Mouse (Mus musculus): ENCODE data around the gene Gpr6. TPM values are rescaled to one million over a fixed set of nuclear protein-coding genes. Genes with fewer than 3 reads are reported as not detected.
A peak's percentile ranks its signal among the peaks of the same experiment; 100 is the strongest.

Gpr6 gene
- polyA plus RNA-seq, 1 experiment from 2014 or later, result not detected

DNA sequence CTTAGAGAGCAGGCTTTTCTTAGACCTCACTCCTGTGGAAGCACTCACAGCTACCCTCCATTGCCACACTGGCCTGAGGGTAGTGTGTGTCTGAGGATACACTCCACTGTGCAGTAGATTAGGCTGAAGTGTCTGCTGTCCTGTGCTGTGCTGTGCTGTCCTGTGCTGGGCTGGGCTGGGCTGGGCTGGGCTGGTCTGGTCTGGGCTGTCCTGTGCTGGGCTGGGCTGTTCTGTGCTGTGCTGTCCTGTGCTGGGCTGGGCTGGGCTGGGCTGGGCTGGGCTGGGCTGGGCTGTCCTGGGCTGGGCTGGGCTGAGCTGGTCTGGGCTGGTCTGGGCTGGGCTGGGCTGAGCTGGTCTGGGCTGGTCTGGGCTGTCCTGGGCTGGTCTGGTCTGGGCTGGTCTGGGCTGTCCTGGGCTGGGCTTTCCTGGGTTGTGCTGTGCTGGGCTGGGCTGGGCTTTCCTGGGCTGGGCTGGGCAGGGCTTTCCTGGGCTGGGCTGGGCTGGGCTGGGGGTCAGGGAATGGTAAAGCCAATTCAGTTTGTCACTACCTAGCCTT lies 31.5 kb downstream of the Gpr6 start:
- H3K4me2 ChIP-seq (replicated peaks), result no peak overlapping the region
- no peaks in the 10 kb centered on the region for H3K4me1 ChIP-seq
- no peaks in the 10 kb centered on the region for H3K36me3 ChIP-seq
- no peaks in the 10 kb centered on the region for H3K9me3 ChIP-seq (replicated peaks)
- no peak overlapping the region for H3K9ac ChIP-seq
- ATAC-seq (ENCODE audit: insufficient number of reproducible peaks, low FRiP score, low TSS enrichment, low read depth), result 0 out of 2 replicates have a peak, but pooled peaks have one; percentile 51
- no peak overlapping the region for H3K27ac ChIP-seq (replicated peaks)
- no peaks in the 10 kb centered on the region for H3K27me3 ChIP-seq
- H3K4me3 ChIP-seq (replicated peaks), result no peak overlapping the region

DNA sequence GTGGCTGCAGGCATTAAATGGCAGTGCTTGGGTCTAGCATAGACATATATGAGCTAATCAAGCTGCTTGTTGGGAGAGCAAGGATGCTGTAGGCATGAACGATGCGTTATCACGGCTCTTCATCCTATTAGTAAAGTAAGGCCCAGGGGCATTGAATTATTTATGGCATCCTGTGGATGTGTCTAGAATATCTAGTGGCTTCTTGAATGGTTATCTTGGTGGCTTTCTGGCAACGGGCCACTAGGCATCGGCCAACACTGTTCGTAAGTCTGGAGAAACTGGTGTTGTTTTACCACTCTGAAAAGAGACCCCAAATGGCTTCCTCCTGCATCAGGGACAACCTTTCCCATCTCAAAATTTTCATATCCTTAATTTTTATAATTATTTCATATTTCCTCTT lies 33.6 kb downstream of the Gpr6 start:
- H3K36me3 ChIP-seq, result no peaks in the 10 kb centered on the region
- no peak overlapping the region for H3K4me2 ChIP-seq (replicated peaks)
- ATAC-seq (ENCODE audit: insufficient number of reproducible peaks, low FRiP score, low TSS enrichment, low read depth), result no peak
- H3K9me3 ChIP-seq (replicated peaks), result no peaks in the 10 kb centered on the region
- no peak overlapping the region for H3K27ac ChIP-seq (replicated peaks)
- H3K4me3 ChIP-seq (replicated peaks), result no peak overlapping the region
- no peaks in the 10 kb centered on the region for H3K4me1 ChIP-seq
- H3K9ac ChIP-seq, result no peak overlapping the region
- no peaks in the 10 kb centered on the region for H3K27me3 ChIP-seq
- 83% methylated on average over 6 of the region's 6 CpGs for WGBS

DNA sequence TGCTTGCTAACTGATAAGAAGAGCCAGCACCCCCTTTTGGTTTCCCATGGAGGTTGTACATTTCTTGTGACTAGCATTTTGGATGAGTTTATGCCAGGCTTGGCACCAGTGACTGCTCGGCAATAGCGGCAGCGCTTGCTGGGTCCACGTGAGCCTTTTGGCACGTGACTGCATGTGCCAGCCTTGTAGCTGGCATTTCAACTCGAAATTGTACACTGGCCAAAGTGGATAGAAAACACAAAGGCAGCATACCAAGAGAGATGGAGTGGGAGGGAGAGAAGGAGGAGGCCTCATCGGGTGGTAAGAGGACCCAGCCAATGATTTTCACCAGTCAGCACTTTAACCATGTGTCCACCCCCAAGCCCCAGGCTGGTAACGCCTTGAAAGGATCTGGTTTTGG lies 34.4 kb downstream of the Gpr6 start:
- no peaks in the 10 kb centered on the region for H3K4me1 ChIP-seq
- no peak for ATAC-seq (ENCODE audit: insufficient number of reproducible peaks, low FRiP score, low TSS enrichment, low read depth)
- 67% methylated on average over 8 of the region's 8 CpGs for WGBS
- no peak overlapping the region for H3K9ac ChIP-seq
- H3K9me3 ChIP-seq (replicated peaks), result no peaks in the 10 kb centered on the region
- no peaks in the 10 kb centered on the region for H3K36me3 ChIP-seq
- no peaks in the 10 kb centered on the region for H3K27me3 ChIP-seq
- H3K4me2 ChIP-seq (replicated peaks), result no peak overlapping the region
- H3K27ac ChIP-seq (replicated peaks), result no peak overlapping the region
- no peak overlapping the region for H3K4me3 ChIP-seq (replicated peaks)

DNA sequence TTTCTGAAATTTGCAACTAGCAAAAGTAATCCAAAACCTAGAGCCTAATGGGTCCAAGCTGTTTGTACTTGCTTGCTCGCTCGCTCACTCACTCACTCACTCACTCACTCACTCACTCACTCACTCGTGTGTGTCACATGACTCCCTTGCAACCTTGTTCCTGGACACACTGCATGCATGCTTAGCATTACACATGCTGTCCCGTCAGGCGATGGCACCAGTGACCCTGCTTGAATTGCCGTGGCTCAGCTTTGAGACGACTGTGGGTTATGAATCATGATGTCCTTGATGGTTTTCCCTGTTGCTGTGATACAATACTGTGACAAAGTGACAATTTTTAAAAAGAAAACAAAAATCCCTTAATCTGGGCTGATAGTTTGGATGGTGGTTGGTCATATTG lies 39.3 kb downstream of the Gpr6 start:
- no peak for ATAC-seq (ENCODE audit: insufficient number of reproducible peaks, low FRiP score, low TSS enrichment, low read depth)
- no peaks in the 10 kb centered on the region for H3K9me3 ChIP-seq (replicated peaks)
- 63% methylated on average over 7 of the region's 7 CpGs for WGBS

DNA sequence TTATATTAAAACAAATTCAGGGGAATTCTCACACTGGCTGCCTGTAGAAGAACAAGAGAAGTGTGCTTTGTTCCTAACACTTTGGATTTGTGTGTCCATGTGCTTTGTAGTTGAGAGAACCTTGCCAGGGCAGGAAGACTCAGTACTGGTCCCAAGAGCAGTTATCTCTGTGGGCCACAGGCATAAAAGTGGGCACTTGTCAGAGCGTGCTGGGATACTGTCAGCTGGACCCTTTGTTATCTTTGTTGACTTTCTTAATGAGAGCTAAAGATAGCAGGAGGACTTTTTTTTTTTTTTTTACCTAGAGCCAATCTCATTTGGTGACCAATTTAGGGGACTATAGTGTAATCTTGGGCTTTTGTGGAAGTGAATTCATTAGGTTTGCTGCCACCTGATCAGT lies 47.2 kb downstream of the Gpr6 start:
- H3K36me3 ChIP-seq, result no peaks in the 10 kb centered on the region
- 69% methylated on average over 1 of the region's 1 CpGs for WGBS
- no peaks in the 10 kb centered on the region for H3K9me3 ChIP-seq (replicated peaks)
- H3K27ac ChIP-seq (replicated peaks), result no peak overlapping the region
- no peak overlapping the region for H3K4me2 ChIP-seq (replicated peaks)
- H3K4me1 ChIP-seq, result no peaks in the 10 kb centered on the region
- no peak overlapping the region for H3K4me3 ChIP-seq (replicated peaks)
- H3K9ac ChIP-seq, result no peak overlapping the region
- H3K27me3 ChIP-seq, result no peaks in the 10 kb centered on the region
- no peak for ATAC-seq (ENCODE audit: insufficient number of reproducible peaks, low FRiP score, low TSS enrichment, low read depth)

More for the DNA sequence above, 39.3 kb downstream of the Gpr6 start:
- Histone ChIP-seq H3K4me2 (replicated peaks) (no peak overlapping the region), H3K27ac (replicated peaks) (no peak overlapping the region), H3K4me1 (no peaks in the 10 kb centered on the region), H3K27me3 (no peaks in the 10 kb centered on the region), H3K4me3 (replicated peaks) (no peak overlapping the region), H3K9ac (no peak overlapping the region), H3K36me3 (no peaks in the 10 kb centered on the region)

DNA sequence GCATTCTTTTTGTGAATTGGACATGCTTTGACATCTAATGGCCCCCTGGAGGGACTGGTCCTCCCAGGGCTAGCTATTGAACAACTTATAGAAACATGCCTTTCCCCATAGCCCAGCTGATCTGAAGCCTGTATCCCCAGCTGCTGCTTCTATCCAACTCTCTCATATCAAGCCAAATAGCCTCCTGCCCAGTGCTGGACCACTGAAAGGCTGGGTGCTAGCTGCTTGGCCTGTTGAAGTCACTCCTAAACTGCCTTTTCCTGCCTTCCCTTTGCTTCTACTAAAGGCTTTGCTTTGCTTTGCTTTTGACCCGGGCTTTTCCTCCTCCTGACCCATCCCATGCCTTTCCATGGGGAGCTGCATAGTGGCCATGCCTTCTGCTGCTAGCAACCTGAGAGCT lies 47.7 kb downstream of the Gpr6 start:
- no peaks in the 10 kb centered on the region for H3K4me1 ChIP-seq
- no peak overlapping the region for H3K4me3 ChIP-seq (replicated peaks)
- H3K9me3 ChIP-seq (replicated peaks), result no peaks in the 10 kb centered on the region
- no peaks in the 10 kb centered on the region for H3K36me3 ChIP-seq
- H3K4me2 ChIP-seq (replicated peaks), result no peak overlapping the region
- H3K27ac ChIP-seq (replicated peaks), result no peak overlapping the region
- H3K9ac ChIP-seq, result no peak overlapping the region
- WGBS, result 38% methylated on average over 1 of the region's 1 CpGs
- ATAC-seq (ENCODE audit: insufficient number of reproducible peaks, low FRiP score, low TSS enrichment, low read depth), result no peak
- H3K27me3 ChIP-seq, result no peaks in the 10 kb centered on the region

DNA sequence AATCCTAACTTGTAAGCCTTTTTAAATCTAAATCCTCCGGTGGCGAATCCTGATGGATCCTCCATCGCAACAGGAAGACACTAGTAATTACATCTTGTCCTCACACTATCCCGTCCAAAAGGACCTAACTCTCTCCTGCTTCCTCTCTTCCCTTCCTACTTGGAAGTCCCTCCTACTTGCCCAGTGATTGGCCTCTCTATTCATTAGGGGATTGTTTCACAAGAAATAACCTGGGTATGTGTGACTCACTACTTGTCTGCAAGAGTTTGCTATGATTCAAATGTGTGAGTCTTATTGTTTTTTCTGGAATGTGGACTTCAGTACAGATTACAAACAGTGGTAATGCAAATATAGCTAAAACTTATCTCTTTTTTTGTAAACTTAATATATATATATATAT lies 49.9 kb downstream of the Gpr6 start:
- WGBS, result 94% methylated on average over 4 of the region's 4 CpGs
- no peaks in the 10 kb centered on the region for H3K36me3 ChIP-seq
- no peak overlapping the region for H3K9ac ChIP-seq
- no peaks in the 10 kb centered on the region for H3K9me3 ChIP-seq (replicated peaks)
- no peaks in the 10 kb centered on the region for H3K4me1 ChIP-seq
- no peak overlapping the region for H3K27ac ChIP-seq (replicated peaks)
- ATAC-seq (ENCODE audit: insufficient number of reproducible peaks, low FRiP score, low TSS enrichment, low read depth), result no peak
- H3K27me3 ChIP-seq, result no peaks in the 10 kb centered on the region
- H3K4me3 ChIP-seq (replicated peaks), result no peak overlapping the region
- H3K4me2 ChIP-seq (replicated peaks), result no peak overlapping the region

Other genes starting within 250 kb of the Gpr6 start
- gene Cdc40, start 189.0 kb downstream of the Gpr6 start, polyA plus RNA-seq (2015; fragmentation: Nextera tagmentation; extraction: Ambion mirVana), result 30.7 and 32.8 TPM in 2 replicates
- 15.9 and 21.0 TPM in 2 replicates for gene Wasf1, start 188.8 kb downstream of the Gpr6 start, polyA plus RNA-seq (2015; fragmentation: Nextera tagmentation; extraction: Ambion mirVana)
- gene Fig4, start 231.0 kb upstream of the Gpr6 start, polyA plus RNA-seq (2015; fragmentation: Nextera tagmentation; extraction: Ambion mirVana), result 14.4 and 15.5 TPM in 2 replicates
- 0.56 and 1.1 TPM in 2 replicates for gene Ak9, start 231.7 kb upstream of the Gpr6 start, polyA plus RNA-seq (2015; fragmentation: Nextera tagmentation; extraction: Ambion mirVana)